Mouse (Mus musculus) CD4-positive, CD25-positive, alpha-beta regulatory T cell, adult 2 months (primary cell): Measurements from ENCODE around the gene Dync1h1.
"Not testable (repeated sequence)": the region's sequence is repeated elsewhere in the genome, so short reads cannot be mapped to it uniquely, and the experiment has no call there.

ENCODE experiments used
- DNase-seq: peaks from one replicate; pipeline ENCODE4 v3.0.0-alpha.2; 2012; ENCODE audit warnings: low read depth, low spot score

Gene Dync1h1

DNA sequence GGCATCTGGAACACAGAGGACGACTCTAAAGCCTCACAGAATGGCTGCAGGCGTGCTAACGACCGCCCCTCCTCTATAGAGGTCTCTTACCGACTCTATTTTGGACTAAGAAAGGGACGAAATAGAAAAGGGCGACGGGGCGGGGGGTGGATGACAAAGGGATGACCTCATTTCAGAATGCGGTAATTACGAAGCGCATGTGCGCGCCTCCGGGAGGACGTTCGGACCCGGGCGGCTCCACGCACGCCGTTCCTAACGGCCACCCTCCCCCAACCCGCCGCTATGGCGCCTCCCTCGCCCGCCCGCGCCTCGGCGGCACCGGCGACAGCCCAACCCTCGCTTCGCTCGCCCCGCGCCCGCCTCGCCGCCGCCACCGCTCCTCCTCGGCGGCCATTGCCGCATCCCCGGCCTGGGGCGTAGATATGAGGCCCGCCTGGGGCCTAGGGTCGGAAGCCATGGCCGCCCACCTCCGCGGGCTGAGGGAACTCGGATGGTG lies 94.5 kb downstream of the Dync1h1 start:
- DNase-seq, result peak; percentile 78

DNA sequence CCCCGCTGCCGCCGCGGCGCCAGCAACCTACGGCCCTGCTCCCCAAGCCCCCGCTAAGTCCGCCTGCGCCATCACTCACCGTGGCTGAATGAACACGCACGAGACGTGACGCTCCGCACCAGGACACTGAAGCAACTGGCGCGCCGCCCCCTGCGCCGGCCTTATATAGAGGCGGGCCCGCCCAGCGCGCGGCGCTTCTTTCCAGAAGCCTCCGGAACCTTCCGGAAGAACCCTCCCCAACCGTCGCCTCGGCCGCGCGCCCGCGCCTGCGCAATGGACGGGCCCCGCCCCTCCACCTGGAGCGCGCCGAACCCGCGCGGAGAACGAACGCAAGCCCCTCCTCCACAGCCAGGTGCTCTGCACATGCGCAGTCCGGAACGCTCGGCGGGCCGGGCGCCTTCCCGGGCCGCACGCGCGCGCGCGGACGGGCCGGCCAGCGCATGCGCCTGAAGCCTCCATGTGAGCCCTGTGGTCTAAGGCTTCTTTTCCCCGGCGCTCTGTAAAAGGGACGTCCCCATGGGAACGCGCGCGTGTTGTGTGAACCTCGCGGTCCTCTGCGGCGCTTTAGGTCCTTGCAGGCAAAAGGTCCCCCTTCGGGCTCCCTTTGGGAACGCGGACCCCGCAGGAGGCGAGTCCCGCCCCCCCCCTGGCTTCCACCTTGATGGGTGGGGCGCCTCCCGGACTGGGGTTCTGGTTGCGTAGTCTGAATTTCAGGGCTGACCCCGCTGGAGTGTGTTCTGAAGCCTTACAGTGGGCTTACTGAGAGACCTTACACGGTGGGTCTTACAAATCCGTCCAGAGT lies 95.1 kb downstream of the Dync1h1 start:
- DNase-seq, result peak; percentile 99

DNA sequence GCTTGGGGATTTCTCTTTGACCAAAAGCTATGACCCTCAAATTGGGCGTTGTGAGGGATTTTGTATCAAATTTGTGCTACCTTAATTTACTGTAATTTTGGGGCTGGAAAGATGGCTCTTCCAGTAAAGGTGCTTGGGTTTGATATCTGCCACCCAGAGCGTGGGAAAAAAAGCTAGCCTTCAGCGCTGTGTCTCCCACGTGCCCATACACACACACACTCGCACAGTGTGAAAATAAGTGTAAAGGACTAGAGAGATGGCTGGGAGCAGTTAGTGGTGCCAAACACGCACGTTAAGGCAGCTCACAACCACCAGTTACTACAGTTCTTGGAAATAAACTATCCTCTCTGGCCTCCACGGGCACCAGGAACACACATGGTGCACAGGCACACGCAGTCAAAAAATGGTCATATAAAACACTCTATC lies 95.7 kb downstream of the Dync1h1 start:
- no peak for DNase-seq

DNA sequence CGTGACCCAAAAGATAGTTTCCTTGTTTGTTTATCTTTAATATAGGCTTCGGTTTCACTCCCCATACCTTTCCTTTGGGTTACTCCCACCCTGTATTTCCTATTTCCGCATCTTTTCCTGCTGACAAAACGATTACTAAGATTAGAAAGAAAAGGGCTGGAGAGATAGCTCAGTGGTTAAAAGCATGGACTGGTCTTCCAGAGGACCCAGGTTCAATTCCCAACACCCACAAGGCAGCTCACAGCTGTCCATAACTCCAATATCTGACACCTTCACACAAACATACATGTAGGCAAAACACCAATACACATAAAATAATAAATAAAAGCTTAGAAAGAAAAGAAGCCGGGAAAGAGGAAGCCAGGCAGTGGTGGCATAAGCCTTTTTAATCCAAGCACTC lies 96.2 kb downstream of the Dync1h1 start:
- no peak for DNase-seq

DNA sequence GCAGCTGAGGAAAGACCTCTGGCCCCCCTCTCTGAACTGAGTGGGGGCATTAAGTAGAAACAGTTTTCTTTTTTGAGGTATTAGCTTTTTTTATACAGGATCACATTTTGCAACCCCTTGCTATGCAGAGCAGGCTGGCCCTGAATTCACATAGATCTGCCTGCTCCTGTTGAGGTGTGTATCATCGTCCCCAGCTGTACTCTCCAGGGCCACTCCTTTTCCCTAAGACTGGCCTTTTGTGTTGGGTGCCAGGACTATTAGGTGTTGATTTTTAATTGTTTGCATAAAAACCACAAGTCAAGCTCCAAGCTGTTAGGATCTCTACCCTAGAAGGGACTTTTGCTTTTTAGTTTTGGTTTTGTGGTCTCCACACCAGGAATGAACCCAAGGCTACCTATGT lies 96.8 kb downstream of the Dync1h1 start:
- no peak for DNase-seq

DNA sequence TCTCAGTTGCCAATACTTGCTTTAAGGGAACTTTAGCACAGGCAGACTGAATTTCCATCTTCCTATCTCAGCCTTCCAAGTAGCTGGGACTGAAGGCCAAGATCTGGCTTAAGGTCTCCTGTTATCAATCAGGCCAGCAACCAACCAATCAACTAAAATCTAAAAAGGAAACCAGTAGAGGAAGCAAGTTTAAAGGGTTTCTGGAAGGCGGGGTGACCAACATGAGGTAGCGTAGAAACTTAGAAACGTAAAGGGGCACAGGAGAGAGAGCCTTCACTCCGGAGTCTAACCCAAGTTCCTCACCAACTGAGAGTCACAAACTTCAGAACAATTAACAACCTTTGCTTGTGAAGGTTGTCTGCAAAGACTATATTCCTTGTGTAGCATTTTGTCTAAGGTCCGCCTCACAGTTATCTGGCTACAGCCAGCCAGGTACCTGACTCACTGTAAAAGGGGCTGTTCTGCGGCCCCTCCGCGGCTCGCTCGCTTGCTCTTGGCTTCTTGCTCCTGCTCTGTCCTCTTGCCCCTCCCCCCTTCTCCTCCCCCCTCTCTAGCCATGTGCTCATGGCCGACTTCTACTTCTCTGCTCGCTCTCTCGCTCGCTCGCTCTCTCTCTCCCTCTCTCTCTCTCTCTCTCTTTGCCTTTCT lies 97.4 kb downstream of the Dync1h1 start:
- peak; percentile 35 for DNase-seq

DNA sequence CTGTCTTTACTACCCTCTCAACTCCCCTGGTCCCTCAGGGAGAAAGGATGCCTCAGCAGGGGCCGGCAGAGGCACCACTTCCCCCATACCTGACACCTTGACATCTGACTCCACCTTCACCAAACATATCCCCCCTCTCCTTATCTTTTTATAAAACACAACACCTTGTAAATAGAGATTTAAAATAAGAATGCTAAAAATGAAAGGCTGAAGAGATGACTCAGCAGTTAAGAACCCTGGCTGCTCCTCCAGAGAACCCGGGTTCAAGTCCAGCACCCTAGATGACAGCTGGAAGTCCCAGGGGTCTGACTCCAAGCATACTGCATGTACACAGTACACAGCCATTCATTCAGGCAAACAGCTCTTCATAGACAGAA lies 97.9 kb downstream of the Dync1h1 start:
- no peak for DNase-seq

DNA sequence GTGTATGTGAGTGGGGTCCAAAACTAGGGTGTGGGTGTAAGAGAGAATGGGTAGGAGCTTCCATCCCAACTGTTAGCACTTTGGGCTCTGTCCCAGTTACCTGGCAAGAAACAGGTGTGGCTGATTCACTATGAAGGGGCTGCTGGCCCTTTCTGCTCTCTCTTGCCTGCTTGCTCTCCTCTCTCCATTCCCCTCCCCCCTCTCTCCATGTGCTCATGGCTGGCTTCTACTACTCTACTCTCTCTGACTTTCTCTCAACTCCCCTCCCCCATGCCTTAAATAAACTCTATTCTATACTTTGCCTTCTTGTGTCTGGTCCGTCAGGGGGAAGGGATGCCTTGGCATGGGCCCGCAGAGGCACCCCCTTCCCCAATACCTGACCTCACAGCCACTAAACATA lies 99.5 kb downstream of the Dync1h1 start:
- no peak for DNase-seq

DNA sequence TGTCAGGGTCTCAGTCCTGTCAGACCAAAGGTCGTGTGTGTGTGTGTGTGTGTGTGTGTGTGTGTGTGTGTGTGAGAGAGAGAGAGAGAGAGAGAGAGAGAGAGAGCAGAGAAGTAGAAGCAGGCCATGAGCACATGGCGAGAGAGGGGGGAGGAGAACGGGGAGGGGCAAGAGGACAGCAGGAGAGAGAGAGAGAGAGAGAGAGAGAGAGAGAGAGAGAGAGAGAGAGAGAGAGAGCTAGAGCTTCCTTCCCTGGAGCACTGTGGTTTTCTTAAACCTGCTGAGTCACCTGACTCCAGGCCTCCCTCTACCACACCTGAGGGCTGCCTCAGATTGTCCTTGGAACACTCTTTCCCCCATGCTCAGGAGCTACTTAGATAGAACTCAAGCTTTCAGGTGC lies 100.1 kb downstream of the Dync1h1 start:
- not testable (repeated sequence) for DNase-seq

DNA sequence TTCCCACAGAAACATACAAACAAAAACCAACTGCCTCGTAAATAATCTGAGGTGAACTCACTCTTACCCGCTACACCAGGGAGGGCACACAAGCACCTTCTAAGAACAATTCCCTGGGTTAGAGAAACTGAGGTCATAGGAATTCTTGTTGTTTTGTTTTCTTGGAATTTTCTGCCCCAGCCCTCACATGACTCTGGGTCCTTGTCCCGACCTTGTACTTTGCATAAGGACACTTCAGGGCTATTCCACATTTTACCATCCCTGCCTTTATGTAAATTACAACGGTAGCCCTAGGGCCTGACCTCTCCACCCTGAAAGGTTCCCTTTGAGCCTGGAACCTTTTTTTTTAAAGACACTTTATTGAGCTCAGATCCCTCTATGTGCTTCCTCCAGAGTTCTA lies 101.3 kb downstream of the Dync1h1 start, which contains the start of gene Hsp90aa1:
Gene Hsp90aa1 (minus strand): TSS at position 173 of the 400 bp plus-strand sequence.
- no peak for DNase-seq

DNA sequence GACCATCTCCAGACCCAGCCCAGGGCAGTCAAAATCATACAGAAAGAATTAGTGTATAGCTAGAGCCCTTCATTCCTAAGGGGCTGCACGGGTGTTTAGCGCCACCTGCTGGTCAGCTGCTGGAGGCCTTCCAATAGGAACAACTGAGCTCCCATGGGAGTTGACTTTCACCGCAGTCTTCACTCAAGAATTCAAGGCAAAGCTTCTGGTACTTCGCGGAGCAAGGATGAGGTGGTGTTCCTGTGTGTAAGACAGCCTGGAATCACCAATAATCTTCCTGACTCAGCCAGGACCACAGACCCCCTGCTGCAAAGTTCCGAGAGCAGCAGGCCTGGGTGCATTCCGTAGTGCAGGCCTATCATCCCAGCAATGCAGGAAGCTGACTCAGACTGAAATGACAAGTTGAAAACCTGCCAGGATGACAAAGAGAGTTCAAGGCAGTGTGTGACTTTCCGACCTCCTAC lies 101.8 kb downstream of the Dync1h1 start:
- peak; percentile 89 for DNase-seq

DNA sequence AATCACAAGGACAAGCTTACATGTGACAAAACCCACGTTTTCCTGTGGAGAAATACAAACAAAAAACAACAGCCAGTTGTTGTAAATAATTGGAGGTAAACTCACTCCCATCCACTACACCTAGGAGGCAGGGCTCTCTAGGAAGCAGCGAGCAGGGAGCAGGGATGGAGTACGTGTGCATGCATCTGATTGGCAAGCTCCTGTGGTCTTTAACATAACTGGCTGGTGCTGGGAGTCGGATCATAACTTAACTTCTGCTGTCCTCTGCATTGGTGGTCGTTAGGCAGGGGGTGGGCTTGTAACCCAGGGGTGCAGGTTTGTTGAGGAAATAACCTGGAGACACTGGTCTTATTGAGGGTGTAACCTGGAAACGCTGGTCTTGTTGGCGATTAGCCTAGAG lies 102.4 kb downstream of the Dync1h1 start:
- no peak for DNase-seq

DNA sequence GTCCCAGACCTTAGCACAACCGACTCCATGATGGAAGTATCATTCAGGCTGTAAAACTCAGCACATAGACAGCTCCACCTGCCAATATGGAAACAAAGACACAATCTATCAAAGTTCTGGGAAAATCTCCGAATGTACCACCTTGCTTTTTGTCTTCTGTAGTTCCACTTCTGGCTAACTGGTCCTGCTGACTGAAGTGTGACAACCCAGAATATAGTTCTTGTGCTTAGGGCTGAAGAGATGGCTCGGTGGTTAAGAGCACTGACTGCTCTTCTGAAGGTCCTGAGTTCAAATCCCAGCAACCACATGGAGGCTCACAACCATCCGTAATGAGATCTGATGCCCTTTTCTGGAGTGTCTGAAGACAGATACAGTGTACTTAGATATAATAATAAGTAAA lies 104.2 kb downstream of the Dync1h1 start:
- DNase-seq, result not testable (repeated sequence)

DNA sequence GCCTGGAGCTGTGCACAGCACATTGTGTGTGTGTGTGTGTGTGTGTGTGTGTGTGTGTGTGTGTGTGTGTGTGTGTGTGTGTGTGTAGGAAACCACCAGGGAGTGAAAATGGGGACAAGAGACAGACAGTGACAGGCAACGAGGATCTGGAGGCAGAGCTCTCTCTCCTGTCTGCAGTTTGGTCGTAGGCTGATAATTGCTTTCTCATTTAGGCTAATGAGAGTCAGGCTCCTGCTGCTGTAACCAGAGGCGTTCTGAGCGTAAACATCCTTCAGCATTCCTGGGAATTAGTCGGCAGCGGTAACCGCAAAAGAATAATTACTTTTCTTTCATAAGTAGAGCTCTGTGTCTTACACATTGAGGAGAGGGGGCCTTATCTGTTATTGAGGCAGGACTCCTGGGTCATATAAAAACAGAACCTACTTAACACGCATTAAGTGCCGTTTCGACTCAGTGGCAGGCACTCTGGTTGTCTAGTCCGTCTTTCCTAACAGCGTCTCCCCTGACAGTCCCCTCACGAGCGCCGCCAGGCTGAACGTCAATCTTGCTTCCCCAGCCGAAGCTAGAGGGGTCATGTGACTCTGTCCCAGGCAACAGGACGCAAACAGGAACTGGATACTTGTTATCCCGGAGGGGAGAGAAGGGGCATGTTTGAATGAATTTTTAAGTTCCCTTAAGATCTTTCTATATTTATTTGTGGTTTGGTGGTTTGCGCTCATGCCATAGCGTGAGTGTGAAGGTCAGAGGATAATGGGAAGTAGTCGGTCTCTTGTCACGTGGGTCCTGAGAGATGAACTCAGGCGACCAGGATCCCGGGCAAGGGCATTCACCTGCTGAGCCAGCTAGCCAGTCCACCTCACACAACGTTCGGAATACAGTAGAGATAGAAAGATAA lies 105.3 kb downstream of the Dync1h1 start:
- DNase-seq, result peak; percentile 52

DNA sequence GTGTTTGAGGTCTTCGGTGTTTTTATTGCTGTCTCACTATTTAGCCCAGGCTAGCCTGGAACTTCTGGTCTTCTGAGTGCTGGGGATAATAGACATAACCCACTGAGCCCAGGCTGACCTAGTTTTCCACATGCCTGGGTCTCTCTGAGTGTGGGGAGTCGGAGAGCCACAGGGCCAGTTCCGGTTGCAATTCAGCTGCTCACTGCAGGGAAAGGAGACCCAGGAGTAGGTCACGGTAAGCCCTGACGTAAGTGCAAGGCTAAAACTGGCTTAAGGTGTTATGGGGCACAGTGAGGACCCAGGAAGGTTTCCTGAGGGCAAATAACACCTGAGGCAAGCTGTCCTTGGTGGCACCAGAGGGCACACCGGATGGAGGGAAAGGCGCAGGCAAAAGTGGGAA lies 106.2 kb downstream of the Dync1h1 start:
- DNase-seq, result no peak

DNA sequence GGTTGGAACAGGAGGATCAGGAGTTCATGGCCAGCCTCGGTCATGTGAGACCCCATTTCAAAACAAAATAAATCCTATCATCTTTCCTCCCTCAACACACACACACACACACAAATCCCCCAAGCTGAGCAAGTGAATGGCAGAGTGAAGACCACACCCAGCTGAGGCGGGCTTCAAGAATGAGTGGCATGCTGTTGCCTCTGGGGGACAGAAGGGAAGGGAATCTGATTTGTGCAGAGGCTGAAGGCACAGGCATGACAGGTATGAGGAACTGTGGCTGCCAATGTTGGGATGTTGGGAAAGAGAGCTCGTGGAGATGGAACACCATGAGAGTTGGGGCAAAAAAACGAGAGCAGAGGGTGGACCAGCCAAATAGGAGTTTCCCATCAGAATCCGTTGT lies 110.0 kb downstream of the Dync1h1 start:
- no peak for DNase-seq

DNA sequence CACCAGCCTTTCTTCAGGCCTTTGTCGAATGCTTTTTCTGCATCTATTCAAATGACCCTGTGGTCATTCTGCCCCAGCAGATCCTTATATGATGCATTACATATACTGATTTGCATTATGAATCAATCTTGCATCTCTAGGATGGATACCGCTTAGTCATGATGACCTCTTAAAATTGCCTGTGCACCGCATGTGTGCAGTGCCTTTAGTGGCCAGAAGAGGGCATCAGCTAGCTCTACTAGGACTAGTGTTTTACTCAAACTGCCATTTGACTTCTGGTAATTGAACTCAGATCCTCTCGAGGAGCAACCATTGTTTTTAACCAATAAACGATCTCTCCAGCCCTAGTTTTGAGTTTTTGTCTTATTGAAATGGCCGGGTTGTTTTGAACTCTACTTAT lies 112.5 kb downstream of the Dync1h1 start:
- peak; percentile 49 for DNase-seq

DNA sequence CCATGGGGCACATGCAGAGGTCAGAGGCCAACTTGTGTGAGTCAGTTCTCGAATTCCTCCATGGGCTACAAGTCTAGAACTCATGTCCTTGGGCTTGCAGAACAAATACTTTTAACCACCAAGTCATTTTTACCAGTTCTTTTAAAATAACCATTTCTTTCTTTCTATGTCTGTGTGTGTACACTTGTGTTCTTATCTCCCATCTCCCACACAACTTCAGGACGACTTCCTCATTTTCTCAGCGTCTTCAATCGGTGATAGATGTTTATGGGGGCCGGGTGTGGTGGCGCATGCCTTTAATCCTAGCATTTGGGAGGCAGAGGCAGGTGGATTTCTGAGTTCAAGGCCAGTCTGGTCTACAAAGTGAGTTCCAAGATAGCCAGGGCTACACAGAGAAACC lies 113.0 kb downstream of the Dync1h1 start:
- no peak for DNase-seq

DNA sequence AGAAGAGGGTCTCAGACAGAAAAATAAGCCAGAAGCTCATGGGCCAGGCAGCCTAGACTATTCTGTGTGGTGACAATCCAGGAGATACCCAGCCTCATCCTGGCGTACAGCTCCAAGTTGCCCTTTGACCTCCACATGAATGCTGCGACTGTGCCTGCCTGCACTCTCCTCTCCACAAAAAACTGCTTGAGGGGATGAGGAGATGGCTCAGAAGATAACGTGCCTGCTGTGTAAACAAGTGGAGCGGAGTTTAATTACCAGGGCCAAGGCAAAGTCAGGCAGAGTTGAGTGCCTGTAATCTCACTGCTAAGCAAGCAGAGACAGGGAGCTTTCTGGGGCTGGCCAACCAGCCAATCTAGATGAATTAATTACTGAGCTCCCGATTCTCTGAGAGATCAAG lies 114.8 kb downstream of the Dync1h1 start:
- no peak for DNase-seq
